Mouse (Mus musculus) thymus, adult 2 months (tissue): ENCODE data around the gene Celf3.

Source experiments
- CTCF ChIP-seq: fragments of 200-500 bp; IDR thresholded peaks from 2 replicates; pipeline ENCODE4 v1.5.1; 2012; ENCODE audit warnings: mild to moderate bottlenecking, control low read depth, low read length, moderate library complexity, borderline replicate concordance; ENCODE audit not compliant: control insufficient read depth, poor library complexity, insufficient read depth; ENCODE audit errors: extremely low read depth
- POLR2A ChIP-seq: fragments of 200-500 bp; IDR thresholded peaks from 2 replicates; pipeline ENCODE4 v1.6.1; 2012; ENCODE audit warnings: mild to moderate bottlenecking, low read length, control low read depth, moderate library complexity; ENCODE audit not compliant: control insufficient read depth, poor library complexity, insufficient read depth; ENCODE audit errors: extremely low read depth

DNA sequence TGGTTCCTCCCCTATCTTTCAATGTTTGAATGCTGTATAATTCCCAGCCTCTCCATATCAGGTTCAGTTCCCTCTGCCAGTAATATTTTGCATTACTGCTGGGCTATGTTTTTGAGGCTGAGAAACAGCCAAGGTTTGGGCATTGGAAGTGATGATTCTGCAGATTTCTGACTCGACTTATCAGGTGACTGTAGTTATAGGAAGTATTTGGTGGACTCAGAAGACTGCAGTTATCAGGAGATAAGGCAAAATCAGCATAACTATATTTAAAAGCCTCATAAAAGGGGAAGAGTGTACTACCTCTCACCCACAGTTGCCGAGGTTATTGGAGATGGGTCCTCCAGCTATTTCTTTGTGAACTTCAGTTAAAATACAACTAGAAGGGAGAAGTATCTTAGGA lies 47.1 kb upstream of the Celf3 start:
- TF ChIP-seq POLR2A = no peak
- TF ChIP-seq CTCF = no peak
